Mouse (Mus musculus) gastrocnemius, adult 2 months (tissue): ENCODE data around the gene Vwa5a. TPM values are rescaled to one million over a fixed set of nuclear protein-coding genes. Genes with fewer than 3 reads are reported as not detected.

ENCODE experiments used
- DNase-seq: peaks from one replicate; pipeline ENCODE4 v3.0.0; 2022
- H3K27ac ChIP-seq: fragments of 200-600 bp; 2 replicates; pipeline ENCODE4 v1.8.1; 2022; ENCODE audit warnings: mild to moderate bottlenecking
- H3K4me3 ChIP-seq: fragments of 200-600 bp; 2 replicates; pipeline ENCODE4 v1.8.1; 2022; ENCODE audit warnings: mild to moderate bottlenecking, moderate library complexity
- CTCF ChIP-seq: fragments of 200-600 bp; IDR thresholded peaks from 2 replicates; pipeline ENCODE4 v1.8.1; 2022; ENCODE audit warnings: antibody characterized with exemption, mild to moderate bottlenecking, moderate library complexity
- intact Hi-C: fragments of 180-260 bp; cut with DNase I; formaldehyde crosslinking; loops from one replicate; pipeline ENCODE4 v1.15.1; 2025
- long read RNA-seq, 2 experiments: library from polyadenylated mRNA; stranded (forward); transcript quantifications; one replicate each; pipeline ENCODE4 v2.0.0; 2021
- total RNA-seq, 2 experiments: library from RNA; stranded (reverse); gene quantifications; 2 replicates each; pipeline ENCODE4 v1.2.3; 2021

Vwa5a gene
- 10 to 100 TPM; 11.0 to 12.4 TPM for total RNA-seq
- long read RNA-seq, experiment 1, full-length matches to known transcripts: 4 of 5 reads
- long read RNA-seq, experiment 1, partial matches to known transcripts: 1 of 5 reads
- long read RNA-seq, experiment 1, other reads (novel, unspliced or antisense): 0 of 5 reads
- long read RNA-seq, experiment 2, full-length matches to known transcripts: 7 of 9 reads
- long read RNA-seq, experiment 2, partial matches to known transcripts: 1 of 9 reads
- long read RNA-seq, experiment 2, other reads (novel, unspliced or antisense): 1 of 9 reads

DNA sequence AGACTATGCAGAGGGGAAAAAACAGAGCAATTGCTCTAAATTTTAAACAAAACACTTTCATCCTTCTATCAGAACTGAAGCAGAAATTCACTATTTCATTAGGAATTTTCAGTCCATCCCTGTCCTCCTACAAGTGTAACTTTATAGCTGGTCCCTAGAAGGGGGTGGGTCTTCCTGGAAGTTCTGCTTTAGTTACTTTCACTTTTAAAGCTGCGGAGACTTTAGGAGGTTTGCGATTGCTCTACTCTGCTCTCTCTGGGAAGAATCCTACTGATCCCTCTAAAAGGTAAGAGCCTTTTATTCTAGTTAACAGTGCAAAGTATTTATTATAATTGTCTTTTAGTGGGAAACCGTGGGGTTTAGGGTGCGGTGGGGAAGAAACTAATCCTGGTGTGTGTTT, at the start of gene Vwa5a:
Vwa5a (plus strand) TSS at position 167 of the 400 bp plus-strand sequence.
- Histone ChIP-seq H3K4me3 (peak within 1 kb of the TSS; percentile 79), H3K27ac (peak within 1 kb of the TSS; percentile 83)
- intact Hi-C loops: no loop called here
- TF ChIP-seq CTCF: no peak
- DNase-seq: no peak

- intact Hi-C loops: no loop called here
- Histone ChIP-seq H3K27ac (no peak overlapping the region), H3K4me3 (no peak overlapping the region)
- DNase-seq: no peak
- no peak for TF ChIP-seq CTCF
Measured at GRCm38 (mm10) chr9:38672887-38673286, 45.2 kb upstream of the Vwa5a start.

DNA sequence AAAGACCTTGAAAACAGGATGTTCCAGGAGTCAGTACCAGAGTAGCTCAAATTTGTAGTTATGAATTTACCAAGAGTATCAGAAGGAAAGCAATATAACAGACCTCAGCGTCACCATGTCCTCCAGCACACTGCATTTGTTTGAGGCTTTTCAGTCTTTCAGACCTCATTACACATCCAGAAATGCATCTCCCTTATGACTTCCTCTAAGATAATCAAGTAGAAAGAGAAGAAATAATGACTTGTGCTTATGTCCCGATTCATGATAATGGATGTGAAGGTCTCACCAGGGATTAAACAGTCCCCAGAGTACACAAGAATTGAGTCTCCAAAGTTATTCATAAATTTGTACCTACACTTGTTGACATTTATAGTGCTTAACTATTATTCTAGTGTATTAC, 43.6 kb upstream of the Vwa5a start, which contains the start of gene Olfr918:
Olfr918 (minus strand) TSS at position 101 of the 400 bp plus-strand sequence.
- intact Hi-C loops: no loop called here
- DNase-seq: no peak
- H3K27ac ChIP-seq: no peak within 1 kb of the TSS
- TF ChIP-seq CTCF: no peak
- H3K4me3 ChIP-seq: no peak within 1 kb of the TSS

DNA sequence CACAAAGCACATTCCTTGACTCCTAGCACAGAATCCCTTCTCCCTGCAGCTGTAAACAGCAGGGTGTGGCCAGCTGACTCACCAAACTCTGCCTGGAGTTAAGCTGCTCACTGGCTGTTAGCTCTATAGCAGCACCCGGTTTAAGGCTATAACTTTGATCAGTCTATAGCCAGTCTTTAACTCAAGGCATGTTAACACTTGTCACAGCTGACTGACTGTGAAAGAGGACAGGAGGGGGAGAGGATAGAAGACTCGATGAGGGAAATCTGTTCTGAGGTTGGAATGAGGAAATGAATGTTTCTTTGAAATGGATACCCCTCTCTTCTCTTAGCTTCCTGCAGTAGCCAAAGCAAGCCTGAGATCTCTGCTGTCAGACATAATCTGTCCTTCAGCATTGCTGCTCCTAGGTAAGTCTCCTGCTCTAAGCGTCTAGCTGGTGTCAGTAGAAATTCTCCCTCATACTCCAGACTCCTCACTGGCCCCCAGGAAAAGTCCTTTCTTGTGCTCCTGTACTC, 916 bp downstream of the Vwa5a start:
- peak overlapping the region; percentile 79 for H3K4me3 ChIP-seq
- H3K27ac ChIP-seq: peak overlapping the region; percentile 83
- intact Hi-C loops: no loop called here
- no peak for TF ChIP-seq CTCF
- DNase-seq: peak; percentile 43

DNA sequence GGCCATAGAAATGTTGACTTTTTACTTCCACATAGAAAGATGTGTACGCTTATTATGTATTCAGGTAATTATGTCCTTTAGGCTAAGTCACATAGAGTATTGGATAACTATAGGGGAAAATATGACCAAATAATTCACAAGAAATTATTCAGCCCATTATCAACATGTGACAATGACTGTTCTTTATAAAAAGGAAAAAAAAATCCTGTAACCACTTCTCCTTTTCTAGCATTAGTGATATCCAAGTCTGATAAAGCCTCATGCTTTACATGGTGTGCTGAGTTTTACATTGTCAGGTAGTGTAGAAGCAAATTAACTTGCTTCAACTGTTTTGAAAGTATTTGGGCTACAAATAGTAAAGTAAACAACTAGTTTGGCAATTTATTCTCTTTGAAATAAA, 6.0 kb downstream of the Vwa5a start:
- no peak for TF ChIP-seq CTCF
- Histone ChIP-seq H3K4me3 (no peak overlapping the region), H3K27ac (no peak overlapping the region)
- no peak for DNase-seq
- intact Hi-C loops: no loop called here

DNA sequence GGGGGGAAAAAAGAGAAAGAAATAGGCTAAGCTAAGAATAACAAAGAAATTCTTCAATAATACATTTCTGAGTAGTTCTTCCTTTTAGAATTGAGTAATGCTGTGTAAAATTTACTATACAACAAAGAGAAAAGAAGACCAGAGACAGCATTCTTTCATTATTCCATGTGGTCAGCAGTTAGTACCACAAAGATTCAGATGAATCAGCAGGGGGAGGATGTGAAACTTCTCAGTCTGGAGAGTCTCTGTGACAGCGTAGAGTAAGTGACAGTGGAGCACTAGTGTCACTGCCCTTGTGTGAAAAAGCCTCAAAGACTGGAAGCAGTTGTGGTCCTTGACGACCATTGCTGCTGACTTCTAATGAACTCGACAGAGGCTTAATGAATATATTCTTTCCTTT, 10.2 kb downstream of the Vwa5a start:
- H3K27ac ChIP-seq: no peak overlapping the region
- DNase-seq: no peak
- intact Hi-C loops: no loop called here
- TF ChIP-seq CTCF: no peak
- no peak overlapping the region for H3K4me3 ChIP-seq

- no peak overlapping the region for H3K4me3 ChIP-seq
- no peak for TF ChIP-seq CTCF
- H3K27ac ChIP-seq: no peak overlapping the region
- no peak for DNase-seq
- intact Hi-C loops: no loop called here
Measured at GRCm38 (mm10) chr9:38741408-38741807, 23.3 kb downstream of the Vwa5a start.

DNA sequence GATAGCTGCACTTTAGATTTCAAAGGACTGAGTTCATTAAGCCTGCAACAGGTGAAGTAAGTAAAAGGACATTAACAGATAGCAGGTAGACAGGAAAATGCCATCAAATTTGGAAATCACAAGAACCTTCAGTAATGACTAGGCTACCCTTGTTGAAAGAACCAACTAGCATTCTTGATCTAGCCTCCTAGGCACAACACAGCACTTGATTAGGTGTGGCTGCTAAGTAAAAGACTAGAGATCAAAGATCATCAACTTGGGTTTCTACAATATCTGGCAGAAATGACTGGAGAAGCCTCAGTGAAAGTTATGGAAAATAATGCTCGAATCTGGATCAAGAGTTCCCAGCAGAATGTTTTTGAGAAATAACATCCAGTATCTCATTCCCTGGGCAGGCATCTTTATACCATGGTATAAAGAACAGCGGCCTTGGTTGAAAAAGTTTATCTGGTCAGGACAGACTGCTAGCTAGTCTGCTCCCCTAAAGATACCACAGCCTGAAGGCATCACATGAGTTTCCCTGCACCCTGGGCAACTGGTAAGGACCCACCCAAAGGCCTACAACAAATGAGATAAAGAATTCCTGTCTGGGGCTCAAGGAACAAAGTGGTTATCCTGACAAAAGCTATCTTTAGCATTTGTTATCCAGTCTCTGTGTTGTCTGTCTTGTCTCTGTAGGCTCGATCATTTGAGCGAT, 26.7 kb downstream of the Vwa5a start:
- no peak for DNase-seq
- no peak for TF ChIP-seq CTCF
- no peak overlapping the region for H3K4me3 ChIP-seq
- no peak overlapping the region for H3K27ac ChIP-seq
- intact Hi-C loops: no loop called here

GRCm38 (mm10) chr9:38751999-38752398, 33.9 kb downstream of the Vwa5a start, which contains the start of gene Olfr920:
Olfr920 (plus strand) TSS chr9:38752299.
- DNase-seq: no peak
- Histone ChIP-seq H3K27ac (no peak within 1 kb of the TSS), H3K4me3 (no peak within 1 kb of the TSS)
- intact Hi-C loops: no loop called here
- no peak for TF ChIP-seq CTCF

DNA sequence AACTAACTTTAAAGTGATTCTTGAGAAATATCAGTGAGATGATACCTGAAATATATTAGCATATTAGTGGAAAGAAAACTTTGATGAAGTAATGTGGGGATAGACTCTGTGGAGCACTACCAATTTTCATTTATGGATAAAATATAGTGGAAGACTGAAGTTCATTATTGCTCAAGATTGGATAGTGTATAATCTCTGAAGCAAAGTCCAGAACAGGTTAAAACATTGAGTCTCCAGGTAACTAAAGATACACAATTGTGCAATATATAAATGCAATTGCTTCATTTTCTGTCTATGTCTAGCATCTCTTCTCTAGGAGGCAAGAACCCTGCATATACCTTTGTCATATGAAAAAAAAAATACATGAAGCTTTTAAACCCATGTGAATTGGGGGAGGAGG, 54.7 kb downstream of the Vwa5a start, which contains the start of gene Olfr921:
Olfr921 (plus strand) TSS at position 301 of the 400 bp plus-strand sequence.
- intact Hi-C loops: no loop called here
- no peak within 1 kb of the TSS for H3K27ac ChIP-seq
- no peak within 1 kb of the TSS for H3K4me3 ChIP-seq
- TF ChIP-seq CTCF: no peak
- DNase-seq: no peak

GRCm38 (mm10) chr9:38792689-38793088, 74.6 kb downstream of the Vwa5a start:
- no peak for TF ChIP-seq CTCF
- Histone ChIP-seq H3K27ac (no peak overlapping the region), H3K4me3 (no peak overlapping the region)
- intact Hi-C loops: no loop called here
- no peak for DNase-seq

Other genes with a start within 250 kb of the Vwa5a start
- gene Olfr905, start 247.2 kb upstream of the Vwa5a start, total RNA-seq: not detected
- not detected for gene Olfr906, start 231.2 kb upstream of the Vwa5a start, total RNA-seq
- gene Olfr907, start 222.5 kb upstream of the Vwa5a start, total RNA-seq: not detected
- gene Olfr911-ps1, start 196.7 kb upstream of the Vwa5a start, total RNA-seq: not detected
- gene Olfr910, start 180.4 kb upstream of the Vwa5a start, total RNA-seq: not detected
- gene Olfr912, start 138.1 kb upstream of the Vwa5a start, total RNA-seq: not detected
- gene Olfr913, start 125.5 kb upstream of the Vwa5a start, total RNA-seq: not detected
- gene Olfr914, start 113.2 kb upstream of the Vwa5a start, total RNA-seq: not detected
- not detected for gene Olfr916, start 58.4 kb upstream of the Vwa5a start, total RNA-seq
- not detected for gene Olfr917, start 52.4 kb upstream of the Vwa5a start, total RNA-seq
- not detected for gene Olfr918, start 43.7 kb upstream of the Vwa5a start, total RNA-seq
- gene Olfr919, start 14.6 kb upstream of the Vwa5a start, total RNA-seq: not detected
- gene Olfr920, start 34.0 kb downstream of the Vwa5a start, total RNA-seq: under 1 TPM in 1 of 2 experiments, not detected in 1; 0.06 TPM
- gene Olfr921, start 54.8 kb downstream of the Vwa5a start, total RNA-seq: not detected
- gene Olfr922, start 96.3 kb downstream of the Vwa5a start, total RNA-seq: not detected
- not detected for gene Olfr923, start 108.3 kb downstream of the Vwa5a start, total RNA-seq
- not detected for gene Olfr924, start 126.2 kb downstream of the Vwa5a start, total RNA-seq
- gene Olfr26, start 136.8 kb downstream of the Vwa5a start, total RNA-seq: not detected
- gene Olfr926, start 158.9 kb downstream of the Vwa5a start, total RNA-seq: not detected
- not detected for gene Olfr930, start 211.5 kb downstream of the Vwa5a start, total RNA-seq